Mouse (Mus musculus) forebrain, embryonic 15.5 days (tissue): ENCODE data around the gene Baiap2l2. TPM values are rescaled to one million over a fixed set of nuclear protein-coding genes. Genes with fewer than 3 reads are reported as not detected.

Source experiments
- ATAC-seq: fragments of 200-750 bp; cut with Nextera tagmentation; replicated peaks from 2 replicates; pipeline ENCODE4 v1.8.0; 2017; ENCODE audit warnings: mild to moderate bottlenecking, moderate TSS enrichment, moderate library complexity
- H3K27ac ChIP-seq: fragments of 300-500 bp; sonication (generic); replicated peaks from 2 replicates; pipeline ENCODE4 v1.5.1; 2015; ENCODE audit warnings: mild to moderate bottlenecking, inconsistent platforms
- H3K27me3 ChIP-seq: fragments of 300-500 bp; sonication (generic); 2 replicates; pipeline ENCODE4 v1.6.1; 2015; ENCODE audit warnings: inconsistent platforms
- H3K36me3 ChIP-seq: fragments of 300-500 bp; sonication (generic); 2 replicates; pipeline ENCODE4 v1.6.1; 2015; ENCODE audit warnings: mild to moderate bottlenecking, inconsistent platforms
- H3K4me1 ChIP-seq: fragments of 300-500 bp; sonication (generic); 2 replicates; pipeline ENCODE4 v1.6.1; 2015; ENCODE audit warnings: inconsistent platforms
- H3K4me2 ChIP-seq: fragments of 300-500 bp; sonication (generic); replicated peaks from 2 replicates; pipeline ENCODE4 v1.6.1; 2015; ENCODE audit warnings: mild to moderate bottlenecking, inconsistent platforms
- H3K4me3 ChIP-seq: fragments of 300-500 bp; sonication (generic); 2 replicates; pipeline ENCODE4 v1.5.1; 2015; ENCODE audit warnings: mild to moderate bottlenecking, inconsistent platforms
- H3K9ac ChIP-seq: fragments of 300-500 bp; sonication (generic); replicated peaks from 2 replicates; pipeline ENCODE4 v1.6.1; 2015; ENCODE audit warnings: mild to moderate bottlenecking, inconsistent platforms
- H3K9me3 ChIP-seq: fragments of 300-500 bp; sonication (generic); 2 replicates; pipeline ENCODE4 v1.6.1; 2016; ENCODE audit warnings: inconsistent platforms
- WGBS: fragments of 180-500 bp; shearing (Covaris S2); methylation state at CpG from one replicate; pipeline ENCODE4 v1.1.7; 2015; ENCODE audit warnings: mixed read lengths; 5-methylcytosine and 5-hydroxymethylcytosine counted together
- polyA plus RNA-seq: library from polyadenylated mRNA; unstranded; fragments of >200 nt; fragmentation: Nextera tagmentation; extraction: Ambion mirVana; gene quantifications from 2 replicates; pipeline ENCODE4 v1.2.1, GENCODE M21; 2015

Gene Baiap2l2
- polyA plus RNA-seq, 1 experiment from 2014 or later, result 1.9 TPM

GRCm38 (mm10) chr15:79290340-79290739, 5.0 kb upstream of the Baiap2l2 start:
- Histone ChIP-seq H3K36me3 (no peaks in the 10 kb centered on the region), H3K27ac (no peak overlapping the region), H3K4me2 (no peak overlapping the region), H3K4me3 (no peak overlapping the region), H3K4me1 (no peaks in the 10 kb centered on the region), H3K9me3 (no peaks in the 10 kb centered on the region), H3K27me3 (no peaks in the 10 kb centered on the region), H3K9ac (no peak overlapping the region)
- WGBS, result 85% methylated on average over 3 of the region's 3 CpGs
- ATAC-seq, result no peak

GRCm38 (mm10) chr15:79289441-79289840, 4.1 kb upstream of the Baiap2l2 start:
- Histone ChIP-seq H3K9me3 (no peaks in the 10 kb centered on the region), H3K4me2 (no peak overlapping the region), H3K27ac (no peak overlapping the region), H3K4me3 (no peak overlapping the region), H3K9ac (no peak overlapping the region), H3K27me3 (no peaks in the 10 kb centered on the region), H3K4me1 (no peaks in the 10 kb centered on the region), H3K36me3 (no peaks in the 10 kb centered on the region)
- WGBS, result 91% methylated on average over 12 of the region's 12 CpGs
- no peak for ATAC-seq

- Histone ChIP-seq H3K36me3 (no peaks in the 10 kb centered on the region), H3K4me1 (no peaks in the 10 kb centered on the region), H3K9ac (no peak overlapping the region), H3K27me3 (no peaks in the 10 kb centered on the region), H3K4me3 (no peak overlapping the region), H3K27ac (no peak overlapping the region), H3K9me3 (no peaks in the 10 kb centered on the region), H3K4me2 (no peak overlapping the region)
- ATAC-seq, result no peak
- 89% methylated on average over 3 of the region's 3 CpGs for WGBS
Observed at GRCm38 (mm10) chr15:79288387-79288786, 3.0 kb upstream of the Baiap2l2 start.

GRCm38 (mm10) chr15:79287091-79287490, 1.8 kb upstream of the Baiap2l2 start:
- no peak overlapping the region for H3K4me3 ChIP-seq
- no peaks in the 10 kb centered on the region for H3K27me3 ChIP-seq
- H3K36me3 ChIP-seq, result no peaks in the 10 kb centered on the region
- H3K4me1 ChIP-seq, result no peaks in the 10 kb centered on the region
- no peak overlapping the region for H3K27ac ChIP-seq
- ATAC-seq, result no peak
- no peak overlapping the region for H3K9ac ChIP-seq
- no peaks in the 10 kb centered on the region for H3K9me3 ChIP-seq
- WGBS, result 89% methylated on average over 7 of the region's 7 CpGs
- H3K4me2 ChIP-seq, result no peak overlapping the region

- H3K4me3 ChIP-seq, result no peak overlapping the region
- H3K27me3 ChIP-seq, result no peaks in the 10 kb centered on the region
- no peaks in the 10 kb centered on the region for H3K9me3 ChIP-seq
- 86% methylated on average over 7 of the region's 7 CpGs for WGBS
- no peak overlapping the region for H3K27ac ChIP-seq
- H3K9ac ChIP-seq, result no peak overlapping the region
- no peak for ATAC-seq
- H3K4me1 ChIP-seq, result no peaks in the 10 kb centered on the region
- H3K4me2 ChIP-seq, result no peak overlapping the region
- H3K36me3 ChIP-seq, result no peaks in the 10 kb centered on the region
Observed at GRCm38 (mm10) chr15:79286141-79286540, 804 bp upstream of the Baiap2l2 start.

GRCm38 (mm10) chr15:79283371-79283770, 2.0 kb downstream of the Baiap2l2 start:
- WGBS, result 84% methylated on average over 4 of the region's 4 CpGs
- H3K36me3 ChIP-seq, result no peaks in the 10 kb centered on the region
- no peaks in the 10 kb centered on the region for H3K9me3 ChIP-seq
- no peaks in the 10 kb centered on the region for H3K27me3 ChIP-seq
- no peak overlapping the region for H3K4me3 ChIP-seq
- no peak overlapping the region for H3K4me2 ChIP-seq
- H3K27ac ChIP-seq, result no peak overlapping the region
- H3K4me1 ChIP-seq, result no peaks in the 10 kb centered on the region
- no peak for ATAC-seq
- no peak overlapping the region for H3K9ac ChIP-seq

- Histone ChIP-seq H3K36me3 (no peaks in the 10 kb centered on the region), H3K27ac (no peak overlapping the region), H3K4me3 (no peak overlapping the region), H3K4me2 (no peak overlapping the region), H3K9ac (no peak overlapping the region), H3K4me1 (no peaks in the 10 kb centered on the region), H3K27me3 (no peaks in the 10 kb centered on the region), H3K9me3 (no peaks in the 10 kb centered on the region)
- ATAC-seq, result no peak
- WGBS, result 79% methylated on average over 5 of the region's 5 CpGs
Observed at GRCm38 (mm10) chr15:79282434-79282833, 2.9 kb downstream of the Baiap2l2 start.

- Histone ChIP-seq H3K9ac (no peak overlapping the region), H3K27me3 (no peaks in the 10 kb centered on the region), H3K9me3 (no peaks in the 10 kb centered on the region), H3K36me3 (no peaks in the 10 kb centered on the region), H3K4me2 (no peak overlapping the region), H3K4me1 (no peaks in the 10 kb centered on the region), H3K4me3 (no peak overlapping the region), H3K27ac (no peak overlapping the region)
- WGBS, result 96% methylated on average over 1 of the region's 1 CpGs
- ATAC-seq, result no peak
Observed at GRCm38 (mm10) chr15:79281389-79281788, 3.9 kb downstream of the Baiap2l2 start.

GRCm38 (mm10) chr15:79280850-79281249, 4.5 kb downstream of the Baiap2l2 start:
- H3K27me3 ChIP-seq, result no peaks in the 10 kb centered on the region
- 60% methylated on average over 5 of the region's 5 CpGs for WGBS
- H3K9ac ChIP-seq, result no peak overlapping the region
- H3K9me3 ChIP-seq, result no peaks in the 10 kb centered on the region
- ATAC-seq, result no peak
- H3K4me2 ChIP-seq, result no peak overlapping the region
- no peaks in the 10 kb centered on the region for H3K4me1 ChIP-seq
- H3K4me3 ChIP-seq, result no peak overlapping the region
- H3K27ac ChIP-seq, result no peak overlapping the region
- no peaks in the 10 kb centered on the region for H3K36me3 ChIP-seq

- H3K4me1 ChIP-seq, result no peaks in the 10 kb centered on the region
- no peaks in the 10 kb centered on the region for H3K36me3 ChIP-seq
- no peak overlapping the region for H3K4me3 ChIP-seq
- no peak for ATAC-seq
- H3K9me3 ChIP-seq, result no peaks in the 10 kb centered on the region
- 32% methylated on average over 6 of the region's 6 CpGs for WGBS
- H3K27me3 ChIP-seq, result no peaks in the 10 kb centered on the region
- no peak overlapping the region for H3K9ac ChIP-seq
- no peak overlapping the region for H3K27ac ChIP-seq
- H3K4me2 ChIP-seq, result no peak overlapping the region
Observed at GRCm38 (mm10) chr15:79280209-79280608, 5.1 kb downstream of the Baiap2l2 start.

GRCm38 (mm10) chr15:79277728-79278127, 7.6 kb downstream of the Baiap2l2 start:
- Histone ChIP-seq H3K4me1 (no peaks in the 10 kb centered on the region), H3K27ac (no peak overlapping the region), H3K9me3 (no peaks in the 10 kb centered on the region), H3K4me2 (no peak overlapping the region), H3K27me3 (no peaks in the 10 kb centered on the region), H3K4me3 (no peak overlapping the region), H3K36me3 (no peaks in the 10 kb centered on the region), H3K9ac (no peak overlapping the region)
- no peak for ATAC-seq
- 71% methylated on average over 10 of the region's 10 CpGs for WGBS

GRCm38 (mm10) chr15:79273020-79273419, 12.3 kb downstream of the Baiap2l2 start:
- peaks cover 14% of the 10 kb centered on the region for H3K4me1 ChIP-seq
- H3K36me3 ChIP-seq, result no peaks in the 10 kb centered on the region
- H3K9me3 ChIP-seq, result no peaks in the 10 kb centered on the region
- H3K4me3 ChIP-seq, result no peak overlapping the region
- no peaks in the 10 kb centered on the region for H3K27me3 ChIP-seq
- no peak overlapping the region for H3K9ac ChIP-seq
- H3K4me2 ChIP-seq, result no peak overlapping the region
- ATAC-seq, result no peak
- H3K27ac ChIP-seq, result no peak overlapping the region
- 62% methylated on average over 10 of the region's 10 CpGs for WGBS

GRCm38 (mm10) chr15:79271124-79271746, 14.1 kb downstream of the Baiap2l2 start:
- Histone ChIP-seq H3K36me3 (no peaks in the 10 kb centered on the region), H3K27ac (no peak overlapping the region), H3K4me1 (peaks cover 14% of the 10 kb centered on the region), H3K4me3 (peak overlapping the region; percentile 49), H3K9ac (peak overlapping the region; percentile 47), H3K9me3 (no peaks in the 10 kb centered on the region), H3K27me3 (no peaks in the 10 kb centered on the region), H3K4me2 (peak overlapping the region; percentile 93)
- 15% methylated on average over 17 of the region's 17 CpGs for WGBS
- ATAC-seq, result peak; percentile 46
